Mouse (Mus musculus) heart, embryonic 15.5 days (tissue): ENCODE measurements around the gene Tmem30a. TPM values are rescaled to one million over a fixed set of nuclear protein-coding genes. Genes with fewer than 3 reads are reported as not detected.

Source experiments
- ATAC-seq: fragments of 200-750 bp; cut with Nextera tagmentation; replicated peaks from 2 replicates; pipeline ENCODE4 v1.8.0; 2017; ENCODE audit warnings: low read depth, moderate TSS enrichment; ENCODE audit not compliant: insufficient number of reproducible peaks, insufficient read depth, low FRiP score
- H3K27ac ChIP-seq: fragments of 300-500 bp; sonication (generic); 2 replicates; pipeline ENCODE4 v1.5.1; 2015; ENCODE audit warnings: mild to moderate bottlenecking, inconsistent platforms
- H3K27me3 ChIP-seq: fragments of 300-500 bp; sonication (generic); 2 replicates; pipeline ENCODE4 v1.6.1; 2015; ENCODE audit warnings: inconsistent platforms
- H3K36me3 ChIP-seq: fragments of 300-500 bp; sonication (generic); 2 replicates; pipeline ENCODE4 v1.6.1; 2015; ENCODE audit warnings: mild to moderate bottlenecking, inconsistent platforms
- H3K4me1 ChIP-seq: fragments of 300-500 bp; sonication (generic); replicated peaks from 2 replicates; pipeline ENCODE4 v1.6.1; 2015; ENCODE audit warnings: inconsistent platforms
- H3K4me2 ChIP-seq: fragments of 300-500 bp; sonication (generic); 2 replicates; pipeline ENCODE4 v1.6.1; 2015; ENCODE audit warnings: inconsistent platforms, mild to moderate bottlenecking, moderate library complexity
- H3K4me3 ChIP-seq: fragments of 300-500 bp; sonication (generic); 2 replicates; pipeline ENCODE4 v1.5.1; 2015; ENCODE audit warnings: mild to moderate bottlenecking, inconsistent platforms
- H3K9ac ChIP-seq: fragments of 300-500 bp; sonication (generic); 2 replicates; pipeline ENCODE4 v1.6.1; 2015; ENCODE audit warnings: mild to moderate bottlenecking, inconsistent platforms
- H3K9me3 ChIP-seq: fragments of 300-500 bp; sonication (generic); replicated peaks from 2 replicates; pipeline ENCODE4 v1.6.1; 2016; ENCODE audit warnings: inconsistent platforms
- WGBS: fragments of 180-500 bp; shearing (Covaris S2); methylation state at CpG from one replicate; pipeline ENCODE4 v1.1.7; 2015; ENCODE audit warnings: mixed read lengths; 5-methylcytosine and 5-hydroxymethylcytosine counted together
- polyA plus RNA-seq: library from polyadenylated mRNA; unstranded; fragments of >200 nt; fragmentation: Nextera tagmentation; extraction: Ambion mirVana; gene quantifications from 2 replicates; pipeline ENCODE4 v1.2.1, GENCODE M21; 2015

Gene Tmem30a
- polyA plus RNA-seq, 1 experiment from 2014 or later, result 78.4 TPM

GRCm38 (mm10) chr9:79784934-79785793 is 8.1 kb downstream of the Tmem30a start:
- H3K27me3 ChIP-seq, result no peaks in the 10 kb centered on the region
- no peak overlapping the region for H3K27ac ChIP-seq
- H3K9ac ChIP-seq, result no peak overlapping the region
- no peak for ATAC-seq
- WGBS, result 86% methylated on average over 2 of the region's 2 CpGs
- no peaks in the 10 kb centered on the region for H3K4me1 ChIP-seq
- no peak overlapping the region for H3K4me2 ChIP-seq
- no peak overlapping the region for H3K4me3 ChIP-seq
- no peaks in the 10 kb centered on the region for H3K36me3 ChIP-seq
- no peaks in the 10 kb centered on the region for H3K9me3 ChIP-seq

GRCm38 (mm10) chr9:79784439-79784838 is 8.9 kb downstream of the Tmem30a start:
- H3K27ac ChIP-seq, result no peak overlapping the region
- no peaks in the 10 kb centered on the region for H3K36me3 ChIP-seq
- no peak overlapping the region for H3K9ac ChIP-seq
- 62% methylated on average over 3 of the region's 3 CpGs for WGBS
- H3K9me3 ChIP-seq, result no peaks in the 10 kb centered on the region
- H3K27me3 ChIP-seq, result no peaks in the 10 kb centered on the region
- no peaks in the 10 kb centered on the region for H3K4me1 ChIP-seq
- ATAC-seq, result no peak
- no peak overlapping the region for H3K4me3 ChIP-seq
- no peak overlapping the region for H3K4me2 ChIP-seq

GRCm38 (mm10) chr9:79779354-79779753 is 14.0 kb downstream of the Tmem30a start:
- no peaks in the 10 kb centered on the region for H3K27me3 ChIP-seq
- H3K4me2 ChIP-seq, result no peak overlapping the region
- no peak overlapping the region for H3K27ac ChIP-seq
- H3K36me3 ChIP-seq, result peaks cover 13% of the 10 kb centered on the region
- no peaks in the 10 kb centered on the region for H3K4me1 ChIP-seq
- ATAC-seq, result no peak
- WGBS, result 65% methylated on average over 2 of the region's 2 CpGs
- no peaks in the 10 kb centered on the region for H3K9me3 ChIP-seq
- no peak overlapping the region for H3K4me3 ChIP-seq
- no peak overlapping the region for H3K9ac ChIP-seq

GRCm38 (mm10) chr9:79766991-79767545 is 26.2 kb downstream of the Tmem30a start:
- ATAC-seq, result no peak
- WGBS, result 85% methylated on average over 5 of the region's 5 CpGs
- no peak overlapping the region for H3K9ac ChIP-seq
- H3K9me3 ChIP-seq, result no peaks in the 10 kb centered on the region
- H3K4me2 ChIP-seq, result no peak overlapping the region
- no peak overlapping the region for H3K4me3 ChIP-seq
- H3K27ac ChIP-seq, result no peak overlapping the region
- H3K27me3 ChIP-seq, result no peaks in the 10 kb centered on the region
- peaks cover 4% of the 10 kb centered on the region for H3K36me3 ChIP-seq
- H3K4me1 ChIP-seq, result no peaks in the 10 kb centered on the region

GRCm38 (mm10) chr9:79765329-79765728 is 28.0 kb downstream of the Tmem30a start:
- Histone ChIP-seq H3K4me3 (no peak overlapping the region), H3K4me1 (0 out of 2 replicates have a peak, but pooled peaks cover 2% of the 10 kb centered on the region), H3K4me2 (no peak overlapping the region), H3K27me3 (no peaks in the 10 kb centered on the region), H3K9ac (no peak overlapping the region), H3K9me3 (no peaks in the 10 kb centered on the region), H3K27ac (no peak overlapping the region), H3K36me3 (no peaks in the 10 kb centered on the region; the same call in none of the 2 replicates)
- 80% methylated on average over 4 of the region's 4 CpGs for WGBS
- ATAC-seq, result no peak

GRCm38 (mm10) chr9:79762519-79762918 is 30.8 kb downstream of the Tmem30a start:
- Histone ChIP-seq H3K4me1 (peaks cover 15% of the 10 kb centered on the region), H3K36me3 (peaks cover 3% of the 10 kb centered on the region), H3K27ac (no peak overlapping the region), H3K9ac (no peak overlapping the region), H3K4me2 (no peak overlapping the region), H3K4me3 (no peak overlapping the region), H3K27me3 (no peaks in the 10 kb centered on the region), H3K9me3 (no peaks in the 10 kb centered on the region)
- ATAC-seq, result no peak
- WGBS, result 73% methylated on average over 6 of the region's 6 CpGs

GRCm38 (mm10) chr9:79760076-79760475 is 33.2 kb downstream of the Tmem30a start:
- H3K4me2 ChIP-seq, result peak overlapping the region; percentile 71
- peak overlapping the region; percentile 85 for H3K27ac ChIP-seq
- no peak; the same call in 1 of the 2 replicates for ATAC-seq
- H3K36me3 ChIP-seq, result peaks cover 23% of the 10 kb centered on the region
- H3K27me3 ChIP-seq, result no peaks in the 10 kb centered on the region
- peak overlapping the region; percentile 57 for H3K9ac ChIP-seq
- H3K4me1 ChIP-seq, result peaks cover 19% of the 10 kb centered on the region
- peak overlapping the region; percentile 77 for H3K4me3 ChIP-seq
- no peaks in the 10 kb centered on the region for H3K9me3 ChIP-seq
- 8% methylated on average over 14 of the region's 14 CpGs for WGBS

GRCm38 (mm10) chr9:79759385-79760005 is 33.8 kb downstream of the Tmem30a start, which contains the start of gene Cox7a2:
TSS of gene Cox7a2 (minus strand) at chr9:79759878.
- H3K4me3 ChIP-seq, result peak within 1 kb of the TSS; percentile 77
- peaks cover 27% of the 10 kb centered on the region for H3K36me3 ChIP-seq
- no peaks in the 10 kb centered on the region for H3K27me3 ChIP-seq
- no peaks in the 10 kb centered on the region for H3K9me3 ChIP-seq
- peak; percentile 100 for ATAC-seq
- H3K9ac ChIP-seq, result peak within 1 kb of the TSS; percentile 73
- under 1% methylated on average over 49 of the region's 49 CpGs for WGBS
- H3K27ac ChIP-seq, result peak within 1 kb of the TSS; percentile 95
- peak within 1 kb of the TSS; percentile 71 for H3K4me2 ChIP-seq
- peaks cover 19% of the 10 kb centered on the region for H3K4me1 ChIP-seq

GRCm38 (mm10) chr9:79755311-79755710 is 38.0 kb downstream of the Tmem30a start:
- no peak for ATAC-seq
- Histone ChIP-seq H3K9ac (no peak overlapping the region), H3K4me1 (peaks cover 16% of the 10 kb centered on the region), H3K27ac (no peak overlapping the region), H3K4me2 (no peak overlapping the region), H3K36me3 (peaks cover 49% of the 10 kb centered on the region), H3K9me3 (no peaks in the 10 kb centered on the region), H3K27me3 (no peaks in the 10 kb centered on the region), H3K4me3 (no peak overlapping the region)
- whole genome bisulfite sequencing, result 90% methylated on average over 4 of the region's 4 CpGs

GRCm38 (mm10) chr9:79751846-79752245 is 41.5 kb downstream of the Tmem30a start:
- Histone ChIP-seq H3K9ac (no peak overlapping the region), H3K9me3 (no peaks in the 10 kb centered on the region), H3K4me1 (no peaks in the 10 kb centered on the region), H3K4me2 (no peak overlapping the region), H3K27me3 (no peaks in the 10 kb centered on the region), H3K27ac (no peak overlapping the region), H3K4me3 (no peak overlapping the region), H3K36me3 (peaks cover 41% of the 10 kb centered on the region)
- WGBS, result 80% methylated on average over 8 of the region's 8 CpGs
- ATAC-seq, result no peak

- H3K36me3 ChIP-seq, result peaks cover 31% of the 10 kb centered on the region
- no peak overlapping the region for H3K4me3 ChIP-seq
- H3K27me3 ChIP-seq, result no peaks in the 10 kb centered on the region
- no peak overlapping the region for H3K27ac ChIP-seq
- no peaks in the 10 kb centered on the region for H3K4me1 ChIP-seq
- H3K9me3 ChIP-seq, result no peaks in the 10 kb centered on the region
- no peak overlapping the region for H3K9ac ChIP-seq
- ATAC-seq, result no peak
- 49% methylated on average over 7 of the region's 7 CpGs for WGBS
- H3K4me2 ChIP-seq, result no peak overlapping the region
These were observed 42.6 kb downstream of the Tmem30a start for GRCm38 (mm10) chr9:79750709-79751108.
